Comparison of ENCODE assay signal across 10 mouse cellular contexts in genomic region chr13:54609301-54609700, GRCm38 (mm10). TPM values are rescaled to one million over a fixed set of nuclear protein-coding genes. Genes with fewer than 3 reads are reported as not detected.
DNase-seq lines count a peak whose midpoint lies in the region; ATAC-seq and TF ChIP-seq lines count a peak whose summit lies in the region.
"Had no signal": no experiment of that assay in that cellular context is flagged by ENCODE, and none has a peak within 500 bp of the region (broad histone marks: within the 10 kb centered on the region; RNA-seq: fewer than 3 reads in every experiment).

No protein-coding gene starts in this region.

- peak overlapping the region; percentile 74 for H3K27ac ChIP-seq in left cerebral cortex, adult 2 months
- H3K27ac ChIP-seq in forebrain, postnatal 0 days (ENCODE audit: low read depth, low read length): no peak overlapping the region
- peak overlapping the region; percentile 35; the same call in 1 of the 2 replicates for H3K27ac ChIP-seq in neural tube, embryonic 13.5 days (replicated peaks)
- H3K27ac ChIP-seq: lung, embryonic 15.5 days had no signal

- 7% methylated on average over 1 of the region's 1 CpGs for WGBS in forebrain, postnatal 0 days
- WGBS in neural tube, embryonic 13.5 days: 17% methylated on average over 1 of the region's 1 CpGs

- TF ChIP-seq CTCF in left cerebral cortex, adult 2 months (IDR thresholded peaks at IDR 0.05): no peak
- no peak for TF ChIP-seq CTCF in forebrain, postnatal 0 days (IDR thresholded peaks at IDR 0.05; ENCODE audit: low read depth)

- no peaks in the 10 kb centered on the region for H3K27me3 ChIP-seq in erythroblast, embryonic 14.5 days (ENCODE audit: control insufficient read depth)
- no peaks in the 10 kb centered on the region for H3K27me3 ChIP-seq in forebrain, postnatal 0 days (ENCODE audit: insufficient read depth, low read length)
- no peaks in the 10 kb centered on the region for H3K27me3 ChIP-seq in neural tube, embryonic 13.5 days
- H3K27me3 ChIP-seq: lung, embryonic 15.5 days had no signal

- H3K4me2 ChIP-seq in forebrain, postnatal 0 days (ENCODE audit: low read depth): peak overlapping the region; percentile 73
- peak overlapping the region; percentile 67 for H3K4me2 ChIP-seq in neural tube, embryonic 13.5 days
- H3K4me2 ChIP-seq: lung, embryonic 15.5 days had no signal

- H3K36me3 ChIP-seq in erythroblast, embryonic 14.5 days (ENCODE audit: control insufficient read depth): peaks cover 41% of the 10 kb centered on the region
- peaks cover 22% of the 10 kb centered on the region for H3K36me3 ChIP-seq in forebrain, postnatal 0 days (ENCODE audit: insufficient read depth)
- peaks cover 17% of the 10 kb centered on the region for H3K36me3 ChIP-seq in neural tube, embryonic 13.5 days
- H3K36me3 ChIP-seq: lung, embryonic 15.5 days had no signal

- ATAC-seq in erythroblast, adult 5-6 weeks (replicated peaks; ENCODE audit: low FRiP score, poor library complexity, severe bottlenecking): no peak
- ATAC-seq in forebrain, postnatal 0 days: no peak
- ATAC-seq in neural tube, embryonic 13.5 days (ENCODE audit: low read depth): no peak

- intact Hi-C loops in left cerebral cortex, adult 2 months (cut with DNase I): no loop called here
- intact Hi-C loops in left cerebral cortex, postnatal 10 days (cut with DNase I): no loop called here

- no peaks in the 10 kb centered on the region for H3K9me3 ChIP-seq in erythroblast, embryonic 14.5 days (ENCODE audit: control insufficient read depth, low read length)
- H3K9me3 ChIP-seq in forebrain, postnatal 0 days (ENCODE audit: low read length): no peaks in the 10 kb centered on the region
- no peaks in the 10 kb centered on the region for H3K9me3 ChIP-seq in neural tube, embryonic 13.5 days
- H3K9me3 ChIP-seq: lung, embryonic 15.5 days had no signal

- H3K4me1 ChIP-seq in erythroblast, embryonic 14.5 days (ENCODE audit: control insufficient read depth): peaks cover 54% of the 10 kb centered on the region
- peaks cover 13% of the 10 kb centered on the region; the same call in 1 of the 2 replicates for H3K4me1 ChIP-seq in forebrain, postnatal 0 days (ENCODE audit: insufficient read depth)
- H3K4me1 ChIP-seq in neural tube, embryonic 13.5 days (replicated peaks): peaks cover 38% of the 10 kb centered on the region

- DNase-seq in left cerebral cortex, adult 2 months (ENCODE audit: extremely low spot score in 1 of 2, low spot score in 2 of 2): no peak
- no peak for DNase-seq in left cerebral cortex, postnatal 10 days (ENCODE audit: extremely low spot score in 1 of 2, low spot score in 2 of 2)
- DNase-seq in forebrain, postnatal 0 days: no peak
- DNase-seq in gastrocnemius, postnatal 10 days: no peak
- DNase-seq in left cerebral cortex, adult 9 months (ENCODE audit: low spot score in 2 of 2): no peak
- DNase-seq: B cell, adult 2 months had no signal

- H3K9ac ChIP-seq in forebrain, postnatal 0 days: peak overlapping the region; percentile 45; the same call in 1 of the 2 replicates
- peak overlapping the region; percentile 62 for H3K9ac ChIP-seq in neural tube, embryonic 13.5 days
- H3K9ac ChIP-seq: lung, embryonic 15.5 days had no signal

- H3K4me3 ChIP-seq in erythroblast, embryonic 14.5 days (replicated peaks): peak overlapping the region; percentile 92
- H3K4me3 ChIP-seq in left cerebral cortex, adult 2 months: peak overlapping the region; percentile 94
- H3K4me3 ChIP-seq in forebrain, postnatal 0 days (ENCODE audit: low read depth, low read length): peak overlapping the region; percentile 3; the same call in 1 of the 2 replicates
- H3K4me3 ChIP-seq in neural tube, embryonic 13.5 days: peak overlapping the region; percentile 22
- H3K4me3 ChIP-seq: lung, embryonic 15.5 days had no signal

RNA-seq across cellular contexts. Expression of gene Cltb, which starts 1.8 kb away (rescaled TPM):
- 46.7 and 79.0 TPM in 2 replicates for polyA plus RNA-seq in erythroblast, embryonic 14.5 days (2012)
- total RNA-seq in erythroblast, adult 5-6 weeks (2015; ENCODE audit: low replicate concordance): 0.96 TPM in 1 of 2 replicates, not detected in the other
- total RNA-seq in erythroblast, adult 5-6 weeks (2017; ENCODE audit: low replicate concordance): 3.7 and 10.0 TPM in 2 replicates
- total RNA-seq in left cerebral cortex, adult 2 months (2021): 100 to 1,000 TPM; 304 to 316 TPM
- 100 to 1,000 TPM; 325 to 333 TPM for total RNA-seq in left cerebral cortex, postnatal 10 days (2021)
- total RNA-seq in forebrain, postnatal 0 days (2014; rRNA removed): 224 and 233 TPM in 2 replicates
- polyA plus RNA-seq in forebrain, postnatal 0 days (2015; fragmentation: Nextera tagmentation; extraction: Ambion mirVana): 278 and 284 TPM in 2 replicates
- 137 and 142 TPM in 2 replicates for polyA plus RNA-seq in neural tube, embryonic 13.5 days (2015; fragmentation: Nextera tagmentation; extraction: Ambion mirVana)
- total RNA-seq in gastrocnemius, postnatal 10 days (2021): 10 to 100 TPM; 82.3 to 88.0 TPM

RNA-seq across cellular contexts. Expression of gene Faf2, which starts 12.3 kb away (rescaled TPM):
- polyA plus RNA-seq in erythroblast, embryonic 14.5 days (2012): 1.3 and 1.5 TPM in 2 replicates
- total RNA-seq in erythroblast, adult 5-6 weeks (2015; ENCODE audit: low replicate concordance): 14.6 and 35.7 TPM in 2 replicates
- 15.3 and 18.4 TPM in 2 replicates for total RNA-seq in erythroblast, adult 5-6 weeks (2017; ENCODE audit: low replicate concordance)
- 10 to 100 TPM; 48.4 to 53.1 TPM for total RNA-seq in left cerebral cortex, adult 2 months (2021)
- 10 to 100 TPM; 49.5 to 57.1 TPM for total RNA-seq in left cerebral cortex, postnatal 10 days (2021)
- total RNA-seq in forebrain, postnatal 0 days (2014; rRNA removed): 54.5 and 60.5 TPM in 2 replicates
- polyA plus RNA-seq in forebrain, postnatal 0 days (2015; fragmentation: Nextera tagmentation; extraction: Ambion mirVana): 35.0 and 49.3 TPM in 2 replicates
- 64.5 and 67.7 TPM in 2 replicates for polyA plus RNA-seq in neural tube, embryonic 13.5 days (2015; fragmentation: Nextera tagmentation; extraction: Ambion mirVana)
- 10 to 100 TPM; 21.7 to 27.3 TPM for total RNA-seq in gastrocnemius, postnatal 10 days (2021)

RNA-seq across cellular contexts. Expression of gene Higd2a, which starts 19.3 kb away (rescaled TPM):
- 3.8 and 14.7 TPM in 2 replicates for polyA plus RNA-seq in erythroblast, embryonic 14.5 days (2012)
- 32.1 and 54.3 TPM in 2 replicates for total RNA-seq in erythroblast, adult 5-6 weeks (2015; ENCODE audit: low replicate concordance)
- 8.4 and 17.1 TPM in 2 replicates for total RNA-seq in erythroblast, adult 5-6 weeks (2017; ENCODE audit: low replicate concordance)
- total RNA-seq in left cerebral cortex, adult 2 months (2021): 100 to 1,000 TPM; 134 to 144 TPM
- 100 to 1,000 TPM; 156 to 168 TPM for total RNA-seq in left cerebral cortex, postnatal 10 days (2021)
- 110 and 148 TPM in 2 replicates for total RNA-seq in forebrain, postnatal 0 days (2014; rRNA removed)
- polyA plus RNA-seq in forebrain, postnatal 0 days (2015; fragmentation: Nextera tagmentation; extraction: Ambion mirVana): 326 and 343 TPM in 2 replicates
- 216 and 245 TPM in 2 replicates for polyA plus RNA-seq in neural tube, embryonic 13.5 days (2015; fragmentation: Nextera tagmentation; extraction: Ambion mirVana)
- 100 to 1,000 TPM; 117 to 126 TPM for total RNA-seq in gastrocnemius, postnatal 10 days (2021)

RNA-seq across cellular contexts. Expression of gene Nop16, which starts 19.4 kb away (rescaled TPM):
- 0.77 and 1.7 TPM in 2 replicates for polyA plus RNA-seq in erythroblast, embryonic 14.5 days (2012)
- total RNA-seq in erythroblast, adult 5-6 weeks (2015; ENCODE audit: low replicate concordance): 13.6 and 13.8 TPM in 2 replicates
- 6.3 and 12.1 TPM in 2 replicates for total RNA-seq in erythroblast, adult 5-6 weeks (2017; ENCODE audit: low replicate concordance)
- 10 to 100 TPM; 24.1 to 26.8 TPM for total RNA-seq in left cerebral cortex, adult 2 months (2021)
- 10 to 100 TPM; 32.1 to 34.8 TPM for total RNA-seq in left cerebral cortex, postnatal 10 days (2021)
- 37.5 and 44.6 TPM in 2 replicates for total RNA-seq in forebrain, postnatal 0 days (2014; rRNA removed)
- polyA plus RNA-seq in forebrain, postnatal 0 days (2015; fragmentation: Nextera tagmentation; extraction: Ambion mirVana): 58.0 and 64.6 TPM in 2 replicates
- polyA plus RNA-seq in neural tube, embryonic 13.5 days (2015; fragmentation: Nextera tagmentation; extraction: Ambion mirVana): 56.0 and 67.5 TPM in 2 replicates
- 10 to 100 TPM; 17.7 to 19.6 TPM for total RNA-seq in gastrocnemius, postnatal 10 days (2021)

RNA-seq across cellular contexts. Expression of gene Arl10, which starts 34.5 kb away (rescaled TPM):
- polyA plus RNA-seq in erythroblast, embryonic 14.5 days (2012): 0.08 TPM in 1 of 2 replicates, not detected in the other
- total RNA-seq in erythroblast, adult 5-6 weeks (2015; ENCODE audit: low replicate concordance): 1.3 and 2.9 TPM in 2 replicates
- 0.51 TPM in 1 of 2 replicates, not detected in the other for total RNA-seq in erythroblast, adult 5-6 weeks (2017; ENCODE audit: low replicate concordance)
- 10 to 100 TPM; 24.1 to 25.6 TPM for total RNA-seq in left cerebral cortex, adult 2 months (2021)
- 10 to 100 TPM; 37.0 to 39.9 TPM for total RNA-seq in left cerebral cortex, postnatal 10 days (2021)
- 123 and 163 TPM in 2 replicates for total RNA-seq in forebrain, postnatal 0 days (2014; rRNA removed)
- polyA plus RNA-seq in forebrain, postnatal 0 days (2015; fragmentation: Nextera tagmentation; extraction: Ambion mirVana): 58.3 and 69.5 TPM in 2 replicates
- polyA plus RNA-seq in neural tube, embryonic 13.5 days (2015; fragmentation: Nextera tagmentation; extraction: Ambion mirVana): 65.8 and 67.0 TPM in 2 replicates
- 1 to 10 TPM; 6.0 to 7.8 TPM for total RNA-seq in gastrocnemius, postnatal 10 days (2021)

Comparison
In these comparisons a context has a peak if more than half of its experiments do, and no peak if none do; other contexts are left out.
1. H3K4me3 ChIP-seq: peak in every context shown above with its lines; median percentile 94 in left cerebral cortex, adult 2 months; 92 in erythroblast, embryonic 14.5 days; 22 in neural tube, embryonic 13.5 days; 3 in forebrain, postnatal 0 days.
2. RNA of gene Cltb, which starts 1.8 kb away (total RNA-seq): 325 to 333 TPM in left cerebral cortex, postnatal 10 days, 304 to 316 TPM in left cerebral cortex, adult 2 months, 224 to 233 TPM in forebrain, postnatal 0 days and 82.3 to 88.0 TPM in gastrocnemius, postnatal 10 days; 0.96 to 10.0 TPM in erythroblast, adult 5-6 weeks; every median in the first group is over 4 times any median in the second.